Mouse (Mus musculus): ENCODE measurements at regions not wholly inside any gene's neighbourhood (a gene's known extent, or its start where the extent isn't known, plus 50 kb on each side); places are given as distances from the start of the nearest gene placed in this dataset.

DNA sequence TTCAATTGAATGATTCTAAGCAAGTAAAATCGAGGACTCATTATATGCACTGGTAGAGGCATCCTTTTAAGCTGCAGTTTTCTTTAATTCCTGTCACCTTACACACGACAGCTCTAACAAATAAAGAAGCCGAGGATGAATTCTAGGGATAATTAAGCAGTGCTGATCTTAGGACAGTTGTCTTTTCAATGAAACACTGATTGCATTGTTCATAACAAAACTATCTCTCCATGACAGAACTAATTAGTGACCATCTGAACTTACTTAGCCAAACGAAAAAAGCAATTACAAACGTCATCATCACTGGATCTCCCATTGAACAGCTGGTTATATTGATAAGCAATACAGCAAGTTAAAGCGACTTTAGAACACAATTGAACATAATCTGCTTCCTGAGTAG, 1579.7 kb upstream of the G6pd2 start:
- no peak for DNase-seq

DNA sequence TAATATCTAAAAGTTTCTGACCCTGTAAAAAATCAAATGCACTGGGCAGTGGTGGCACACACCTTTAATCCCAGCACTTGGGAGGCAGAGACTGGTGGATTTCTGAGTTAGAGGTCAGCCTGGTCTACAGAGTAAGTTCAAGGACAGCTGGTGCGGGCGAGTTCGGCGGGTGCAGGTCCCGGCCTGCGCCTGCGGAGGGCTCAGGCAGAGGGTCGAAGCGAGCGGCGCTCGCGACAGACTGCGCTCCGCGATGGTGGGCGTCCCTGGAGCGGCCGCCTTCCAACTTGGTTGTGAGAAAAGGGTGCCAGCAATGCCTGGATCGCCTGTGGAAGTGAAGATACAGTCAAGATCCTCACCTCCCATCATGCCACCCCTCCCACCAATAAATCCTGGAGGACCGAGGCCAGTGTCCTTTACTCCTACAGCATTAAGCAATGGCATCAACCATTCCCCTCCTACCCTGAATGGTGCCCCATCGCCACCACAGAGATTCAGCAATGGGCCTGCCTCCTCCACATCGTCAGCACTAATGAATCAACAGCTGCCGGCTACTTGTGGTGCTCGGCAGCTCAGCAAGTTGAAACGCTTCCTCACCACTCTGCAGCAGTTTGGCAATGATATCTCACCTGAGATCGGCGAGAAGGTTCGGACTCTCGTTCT, 1577.3 kb upstream of the G6pd2 start:
- DNase-seq = peak; percentile 4

DNA sequence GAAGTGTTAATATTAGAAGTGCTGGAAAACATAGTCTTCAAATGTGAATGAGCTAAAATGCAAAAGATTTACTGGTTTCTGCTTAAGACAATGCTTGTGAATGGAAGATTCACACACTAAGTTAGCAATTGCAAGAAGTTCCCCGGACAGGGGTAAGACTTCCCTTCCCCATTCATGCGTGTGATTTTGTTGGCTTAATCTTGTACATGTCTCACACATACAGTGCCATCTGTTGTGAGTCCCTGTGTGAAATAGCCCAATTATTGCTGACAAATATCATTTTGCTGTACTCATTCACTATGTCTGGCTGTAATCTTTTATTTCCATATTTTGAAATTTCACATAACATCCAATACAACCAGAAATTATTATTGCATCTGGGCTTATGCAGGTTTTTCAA, 1564.4 kb upstream of the G6pd2 start:
- no peak for DNase-seq

DNA sequence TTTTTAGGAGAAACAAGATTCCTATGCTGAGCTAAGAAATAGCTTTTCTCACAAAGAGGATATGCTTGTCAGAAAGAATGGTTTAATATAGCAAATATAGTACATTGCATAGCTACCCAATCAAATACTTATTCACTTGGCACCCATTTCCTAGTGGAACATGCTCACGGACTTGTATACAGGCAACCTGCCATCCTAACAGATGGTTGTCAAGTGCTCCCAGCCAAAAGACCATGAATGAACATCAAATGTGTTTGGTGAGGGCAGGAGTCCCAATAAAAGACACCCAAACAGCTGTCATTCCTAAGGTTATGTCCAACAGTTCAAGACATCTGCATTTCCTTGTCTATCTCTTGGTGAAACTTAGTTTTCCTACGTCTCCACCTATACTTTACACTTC, 1531.9 kb upstream of the G6pd2 start:
- DNase-seq = no peak
